Mouse (Mus musculus) lung, embryonic 15.5 days (tissue): ENCODE measurements around the gene Bmp3. TPM values are rescaled to one million over a fixed set of nuclear protein-coding genes. Genes with fewer than 3 reads are reported as not detected.

ENCODE experiments used
- ATAC-seq: fragments of 200-750 bp; cut with Nextera tagmentation; 2 replicates; pipeline ENCODE4 v1.8.0; 2017; ENCODE audit warnings: moderate number of reproducible peaks, borderline replicate concordance; ENCODE audit not compliant: low FRiP score, low TSS enrichment; ENCODE audit errors: extremely low read depth
- H3K27ac ChIP-seq: fragments of 300-500 bp; sonication (generic); 2 replicates; pipeline ENCODE4 v1.5.1; 2015; ENCODE audit warnings: moderate library complexity, mild to moderate bottlenecking, inconsistent platforms
- H3K27me3 ChIP-seq: fragments of 300-500 bp; sonication (generic); 2 replicates; pipeline ENCODE4 v1.6.1; 2015; ENCODE audit warnings: inconsistent platforms
- H3K36me3 ChIP-seq: fragments of 300-500 bp; sonication (generic); 2 replicates; pipeline ENCODE4 v1.6.1; 2015; ENCODE audit warnings: inconsistent platforms
- H3K4me1 ChIP-seq: fragments of 300-500 bp; sonication (generic); 2 replicates; pipeline ENCODE4 v1.6.1; 2015; ENCODE audit warnings: inconsistent platforms
- H3K4me2 ChIP-seq: fragments of 300-500 bp; sonication (generic); 2 replicates; pipeline ENCODE4 v1.6.1; 2015; ENCODE audit warnings: inconsistent platforms, mild to moderate bottlenecking, moderate library complexity
- H3K4me3 ChIP-seq: fragments of 300-500 bp; sonication (generic); 2 replicates; pipeline ENCODE4 v1.5.1; 2015; ENCODE audit warnings: mild to moderate bottlenecking, inconsistent platforms
- H3K9ac ChIP-seq: fragments of 300-500 bp; sonication (generic); 2 replicates; pipeline ENCODE4 v1.6.1; 2015; ENCODE audit warnings: inconsistent platforms
- H3K9me3 ChIP-seq: fragments of 300-500 bp; sonication (generic); 2 replicates; pipeline ENCODE4 v1.6.1; 2016; ENCODE audit warnings: inconsistent platforms
- WGBS: fragments of 180-500 bp; shearing (Covaris S2); methylation state at CpG from one replicate; pipeline ENCODE4 v1.1.7; 2015; 5-methylcytosine and 5-hydroxymethylcytosine counted together
- polyA plus RNA-seq: library from polyadenylated mRNA; unstranded; fragments of >200 nt; fragmentation: Nextera tagmentation; extraction: Ambion mirVana; gene quantifications from 2 replicates; pipeline ENCODE4 v1.2.1, GENCODE M21; 2015

The Bmp3 gene
- polyA plus RNA-seq, 1 experiment from 2014 or later, result 7.7 TPM

GRCm38 (mm10) chr5:98921608-98922007 lies 67.4 kb downstream of the Bmp3 start:
- 72% methylated on average over 1 of the region's 1 CpGs for WGBS
- ATAC-seq, result no peak
- H3K27ac ChIP-seq, result no peak overlapping the region

GRCm38 (mm10) chr5:98922921-98923320 lies 68.7 kb downstream of the Bmp3 start:
- no peaks in the 10 kb centered on the region for H3K4me1 ChIP-seq
- WGBS, result 86% methylated on average over 3 of the region's 3 CpGs
- H3K36me3 ChIP-seq, result no peaks in the 10 kb centered on the region
- H3K9ac ChIP-seq, result no peak overlapping the region
- no peak overlapping the region for H3K27ac ChIP-seq
- ATAC-seq, result no peak
- H3K4me3 ChIP-seq, result no peak overlapping the region
- no peaks in the 10 kb centered on the region for H3K9me3 ChIP-seq
- H3K4me2 ChIP-seq, result no peak overlapping the region
- no peaks in the 10 kb centered on the region for H3K27me3 ChIP-seq

More at GRCm38 (mm10) chr5:98921608-98922007, 67.4 kb downstream of the Bmp3 start:
- no peaks in the 10 kb centered on the region for H3K27me3 ChIP-seq
- H3K9ac ChIP-seq, result no peak overlapping the region
- H3K4me2 ChIP-seq, result no peak overlapping the region
- no peak overlapping the region for H3K4me3 ChIP-seq
- H3K36me3 ChIP-seq, result no peaks in the 10 kb centered on the region
- no peaks in the 10 kb centered on the region for H3K9me3 ChIP-seq
- no peaks in the 10 kb centered on the region for H3K4me1 ChIP-seq

Other genes starting within 250 kb of the Bmp3 start
- 1.6 and 2.0 TPM in 2 replicates for gene Prkg2, start 182.9 kb downstream of the Bmp3 start, polyA plus RNA-seq